Mouse (Mus musculus): Measurements from ENCODE around the gene Arl2bp. TPM values are rescaled to one million over a fixed set of nuclear protein-coding genes. Genes with fewer than 3 reads are reported as not detected.

Arl2bp gene
- polyA plus RNA-seq, 1 experiment, result 50.7 TPM

DNA sequence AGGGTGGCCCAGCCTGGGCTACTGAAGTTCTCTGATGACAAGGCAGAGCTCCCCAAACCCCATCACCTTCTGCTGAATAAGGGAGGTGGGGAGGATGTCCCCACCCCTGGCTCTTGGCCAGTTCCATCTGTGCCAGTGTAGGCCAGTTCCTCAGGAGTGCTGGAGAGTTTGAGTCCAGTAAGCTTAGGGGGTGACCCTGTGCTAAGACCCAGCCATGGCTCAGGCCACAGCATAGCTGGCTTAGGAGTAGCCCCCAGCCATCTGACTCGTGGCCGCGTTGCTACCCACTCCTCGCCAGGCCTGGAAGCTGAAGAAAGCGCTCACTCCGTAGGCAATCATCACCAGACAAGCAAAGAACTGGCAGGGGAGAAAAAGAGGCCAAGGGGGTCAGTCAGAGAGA, 9.5 kb downstream of the Arl2bp start:
- 85% methylated on average over 6 of the region's 6 CpGs for WGBS
- H3K36me3 ChIP-seq (ENCODE audit: control insufficient read depth, insufficient read depth, low read length), result peaks cover 28% of the 10 kb centered on the region
- H3K27ac ChIP-seq (ENCODE audit: insufficient read depth, low read depth, low read length), result no peak overlapping the region
- H3K4me1 ChIP-seq (ENCODE audit: control insufficient read depth, insufficient read depth, insufficient read length, low read length), result peaks cover 5% of the 10 kb centered on the region; the same call in 1 of the 2 replicates
- H3K27me3 ChIP-seq (ENCODE audit: control insufficient read depth, insufficient read depth, low read length), result no peaks in the 10 kb centered on the region
- TF ChIP-seq POLR2A (IDR thresholded peaks at IDR 0.05; ENCODE audit: low read depth, low read length), result no peak
- no peak for TF ChIP-seq CTCF (IDR thresholded peaks at IDR 0.05; ENCODE audit: extremely low read depth, insufficient read length, insufficient replicate concordance, low read depth, low read length)
- H3K4me3 ChIP-seq (ENCODE audit: low read depth, low read length), result no peak overlapping the region

DNA sequence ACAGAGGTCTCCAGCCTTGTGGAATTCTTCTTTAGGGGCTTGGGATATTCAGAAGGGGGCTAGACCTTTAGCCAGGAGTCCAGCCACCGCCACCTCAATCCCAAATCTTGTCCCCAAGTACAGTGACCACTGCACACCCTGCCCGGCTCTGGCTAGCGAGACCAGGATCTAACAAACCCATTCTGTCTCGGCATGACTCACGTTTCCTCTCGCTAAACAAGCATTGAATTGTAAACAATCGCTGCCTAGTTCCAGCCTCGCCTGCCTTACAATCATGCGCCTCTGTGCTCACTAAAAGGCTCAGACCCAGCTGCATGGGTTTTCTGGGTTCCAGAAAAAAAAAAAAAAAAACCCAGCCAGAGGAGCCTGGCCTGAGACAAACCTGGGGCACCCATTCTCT, 12.2 kb downstream of the Arl2bp start:
- WGBS, result 16% methylated on average over 9 of the region's 9 CpGs
- no peak overlapping the region for H3K4me3 ChIP-seq (ENCODE audit: low read depth, low read length)
- H3K4me1 ChIP-seq (ENCODE audit: control insufficient read depth, insufficient read depth, insufficient read length, low read length), result peaks cover 24% of the 10 kb centered on the region; the same call in 1 of the 2 replicates
- H3K36me3 ChIP-seq (ENCODE audit: control insufficient read depth, insufficient read depth, low read length), result peaks cover 5% of the 10 kb centered on the region
- H3K27ac ChIP-seq (ENCODE audit: insufficient read depth, low read depth, low read length), result peak overlapping the region; percentile 49
- H3K27me3 ChIP-seq (ENCODE audit: control insufficient read depth, insufficient read depth, low read length), result no peaks in the 10 kb centered on the region
- TF ChIP-seq CTCF (IDR thresholded peaks at IDR 0.05; ENCODE audit: extremely low read depth, insufficient read length, insufficient replicate concordance, low read depth, low read length) (no peak), POLR2A (IDR thresholded peaks at IDR 0.05; ENCODE audit: low read depth, low read length) (no peak)

DNA sequence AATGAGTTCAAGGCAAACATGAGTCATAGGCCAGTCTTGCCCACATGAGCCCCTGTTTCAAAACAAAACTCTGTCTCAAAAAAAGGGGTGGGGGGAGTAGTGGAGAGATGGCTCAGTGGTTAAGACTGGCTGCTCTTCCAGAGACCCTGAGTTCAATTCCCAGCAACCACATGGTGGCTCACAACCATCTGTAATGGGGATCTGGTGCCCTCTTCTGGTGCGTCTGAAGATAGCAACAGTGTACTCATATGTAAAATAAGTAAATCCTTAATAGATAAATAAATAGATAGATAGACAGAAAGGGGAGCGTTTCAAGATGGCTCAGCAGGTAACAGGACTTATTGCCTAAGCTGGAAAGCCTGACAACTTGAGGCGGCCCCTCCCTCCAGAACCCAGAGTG, 14.0 kb downstream of the Arl2bp start:
- H3K4me3 ChIP-seq (ENCODE audit: low read depth, low read length), result no peak overlapping the region
- peaks cover 38% of the 10 kb centered on the region for H3K4me1 ChIP-seq (ENCODE audit: control insufficient read depth, insufficient read depth, insufficient read length, low read length)
- no peaks in the 10 kb centered on the region for H3K27me3 ChIP-seq (ENCODE audit: control insufficient read depth, insufficient read depth, low read length)
- 95% methylated on average over 3 of the region's 3 CpGs for WGBS
- no peak overlapping the region for H3K27ac ChIP-seq (ENCODE audit: insufficient read depth, low read depth, low read length)
- TF ChIP-seq POLR2A (IDR thresholded peaks at IDR 0.05; ENCODE audit: low read depth, low read length) (no peak), CTCF (IDR thresholded peaks at IDR 0.05; ENCODE audit: extremely low read depth, insufficient read length, insufficient replicate concordance, low read depth, low read length) (peak; percentile 25; the same call in 1 of the 2 replicates)
- H3K36me3 ChIP-seq (ENCODE audit: control insufficient read depth, insufficient read depth, low read length), result peaks cover 3% of the 10 kb centered on the region; the same call in 1 of the 2 replicates

DNA sequence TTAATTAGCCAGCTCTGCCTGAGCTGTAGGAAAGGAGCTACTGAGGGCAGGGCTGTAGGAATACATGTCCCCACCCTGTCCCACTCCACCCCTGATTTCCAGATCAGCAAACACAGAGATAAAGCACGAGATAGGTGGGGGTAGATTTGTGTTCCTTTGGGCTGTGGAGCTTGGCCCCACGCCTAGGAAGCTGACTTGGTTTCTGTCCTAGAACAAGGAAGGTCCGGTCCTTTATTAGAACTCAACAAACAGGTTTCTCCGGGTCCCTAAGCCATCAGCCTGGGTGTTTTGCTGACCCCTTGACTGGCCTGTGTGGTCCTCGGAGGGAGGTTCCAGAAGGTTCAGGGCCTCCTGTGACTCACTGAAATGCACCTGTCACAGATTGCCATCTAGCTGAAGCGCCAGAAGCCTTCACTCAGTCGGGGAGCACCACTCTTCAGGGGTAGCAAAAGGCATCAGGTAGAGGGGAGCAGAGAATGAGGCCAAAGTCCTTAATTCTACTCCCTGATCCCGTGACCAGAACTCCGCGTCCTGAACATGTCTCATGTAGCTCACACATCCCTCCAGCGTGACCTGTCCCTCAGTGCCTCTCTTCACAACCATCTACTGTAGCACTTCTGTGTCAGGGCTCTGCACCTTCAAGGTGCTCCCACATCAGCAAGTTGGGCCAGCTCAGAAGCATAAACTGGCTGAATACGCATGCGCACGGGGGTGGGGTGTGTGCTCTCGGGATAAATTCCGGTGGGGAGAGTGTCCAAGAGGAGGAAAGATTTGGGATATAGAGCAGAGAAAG, 16.5 kb downstream of the Arl2bp start:
- Histone ChIP-seq H3K4me3 (ENCODE audit: low read depth, low read length) (peak overlapping the region; percentile 40), H3K36me3 (ENCODE audit: control insufficient read depth, insufficient read depth, low read length) (no peaks in the 10 kb centered on the region), H3K27ac (ENCODE audit: insufficient read depth, low read depth, low read length) (peak overlapping the region; percentile 97), H3K27me3 (ENCODE audit: control insufficient read depth, insufficient read depth, low read length) (no peaks in the 10 kb centered on the region), H3K4me1 (ENCODE audit: control insufficient read depth, insufficient read depth, insufficient read length, low read length) (peaks cover 50% of the 10 kb centered on the region)
- WGBS, result 30% methylated on average over 16 of the region's 16 CpGs
- TF ChIP-seq POLR2A (IDR thresholded peaks at IDR 0.05; ENCODE audit: low read depth, low read length) (no peak), CTCF (IDR thresholded peaks at IDR 0.05; ENCODE audit: extremely low read depth, insufficient read length, insufficient replicate concordance, low read depth, low read length) (no peak)

DNA sequence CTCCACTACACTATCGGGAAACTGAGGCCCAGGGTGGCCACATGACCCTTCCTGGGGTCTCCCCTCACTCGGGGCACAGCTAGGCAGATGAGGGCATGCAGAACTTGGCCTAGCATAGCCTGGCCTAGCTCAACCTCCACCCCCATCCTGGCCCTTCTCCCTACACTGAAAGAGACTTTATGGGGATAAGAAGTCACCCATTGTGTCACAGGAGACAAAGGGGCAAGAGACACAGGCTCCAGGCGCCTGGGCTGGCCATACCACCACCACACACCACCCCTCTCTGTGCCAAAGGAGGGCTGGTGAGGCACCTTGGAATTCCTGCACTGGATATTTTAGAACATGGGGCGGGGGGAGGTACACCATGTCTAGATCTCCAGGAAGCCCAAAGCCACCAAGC, 17.9 kb downstream of the Arl2bp start:
- H3K4me1 ChIP-seq (ENCODE audit: control insufficient read depth, insufficient read depth, insufficient read length, low read length), result peaks cover 44% of the 10 kb centered on the region
- no peak overlapping the region for H3K4me3 ChIP-seq (ENCODE audit: low read depth, low read length)
- WGBS, result 82% methylated on average over 4 of the region's 4 CpGs
- H3K27me3 ChIP-seq (ENCODE audit: control insufficient read depth, insufficient read depth, low read length), result no peaks in the 10 kb centered on the region
- TF ChIP-seq POLR2A (IDR thresholded peaks at IDR 0.05; ENCODE audit: low read depth, low read length) (no peak), CTCF (IDR thresholded peaks at IDR 0.05; ENCODE audit: extremely low read depth, insufficient read length, insufficient replicate concordance, low read depth, low read length) (no peak)
- H3K27ac ChIP-seq (ENCODE audit: insufficient read depth, low read depth, low read length), result peak overlapping the region; percentile 97
- H3K36me3 ChIP-seq (ENCODE audit: control insufficient read depth, insufficient read depth, low read length), result no peaks in the 10 kb centered on the region

DNA sequence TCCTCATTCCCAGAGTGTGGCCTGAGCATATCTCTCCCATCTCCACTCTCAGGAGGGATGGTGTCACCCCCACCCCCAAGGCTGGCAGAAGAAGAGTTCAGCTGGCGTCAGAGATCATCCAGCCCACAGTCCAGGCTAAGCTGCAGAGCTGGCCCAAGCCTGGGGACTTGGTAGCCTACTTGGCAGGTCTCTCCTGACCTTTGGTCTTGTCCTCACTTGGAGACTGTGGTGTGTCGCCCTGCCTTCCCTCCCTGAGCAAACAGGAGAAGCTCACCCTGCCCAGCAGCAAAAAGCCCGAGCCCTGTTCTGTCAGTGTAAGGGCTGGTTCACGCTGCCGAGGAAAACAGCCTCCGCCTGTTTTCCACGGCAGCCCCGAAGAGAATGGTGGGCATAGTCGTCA, 19.6 kb downstream of the Arl2bp start:
- 22% methylated on average over 9 of the region's 9 CpGs for WGBS
- no peaks in the 10 kb centered on the region for H3K27me3 ChIP-seq (ENCODE audit: control insufficient read depth, insufficient read depth, low read length)
- peak overlapping the region; percentile 88 for H3K27ac ChIP-seq (ENCODE audit: insufficient read depth, low read depth, low read length)
- H3K36me3 ChIP-seq (ENCODE audit: control insufficient read depth, insufficient read depth, low read length), result no peaks in the 10 kb centered on the region
- H3K4me3 ChIP-seq (ENCODE audit: low read depth, low read length), result 0 out of 2 replicates have a peak overlapping the region, but pooled peaks have one; percentile 24
- peaks cover 44% of the 10 kb centered on the region for H3K4me1 ChIP-seq (ENCODE audit: control insufficient read depth, insufficient read depth, insufficient read length, low read length)
- TF ChIP-seq CTCF (IDR thresholded peaks at IDR 0.05; ENCODE audit: extremely low read depth, insufficient read length, insufficient replicate concordance, low read depth, low read length) (no peak), POLR2A (IDR thresholded peaks at IDR 0.05; ENCODE audit: low read depth, low read length) (peak; percentile 27; the same call in 1 of the 2 replicates)

DNA sequence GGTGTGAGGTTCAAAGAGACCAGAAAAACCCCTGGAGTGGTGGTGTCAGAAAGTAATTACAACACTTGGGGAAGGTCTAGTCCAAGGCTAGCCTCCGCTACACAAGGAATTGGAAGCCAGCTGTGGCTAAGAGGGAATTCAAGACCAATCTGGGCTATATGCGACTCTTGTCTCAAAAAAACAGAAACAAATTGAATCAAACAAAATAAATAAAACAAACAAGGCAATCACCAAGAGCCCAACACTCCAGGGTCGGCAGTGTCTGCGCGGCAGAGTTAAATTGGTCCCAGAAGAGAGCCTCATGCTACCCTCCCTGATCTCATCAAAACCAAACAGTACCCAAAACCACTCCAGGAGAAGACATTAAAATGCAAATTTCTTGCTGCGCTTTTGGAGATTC, 28.3 kb downstream of the Arl2bp start:
- no peaks in the 10 kb centered on the region for H3K27me3 ChIP-seq (ENCODE audit: control insufficient read depth, insufficient read depth, low read length)
- no peak overlapping the region for H3K4me3 ChIP-seq (ENCODE audit: low read depth, low read length)
- TF ChIP-seq CTCF (IDR thresholded peaks at IDR 0.05; ENCODE audit: extremely low read depth, insufficient read length, insufficient replicate concordance, low read depth, low read length), result no peak
- TF ChIP-seq POLR2A (IDR thresholded peaks at IDR 0.05; ENCODE audit: low read depth, low read length), result no peak
- H3K4me1 ChIP-seq (ENCODE audit: control insufficient read depth, insufficient read depth, insufficient read length, low read length), result peaks cover 11% of the 10 kb centered on the region
- no peaks in the 10 kb centered on the region for H3K36me3 ChIP-seq (ENCODE audit: control insufficient read depth, insufficient read depth, low read length)
- 63% methylated on average over 6 of the region's 6 CpGs for WGBS
- no peak overlapping the region for H3K27ac ChIP-seq (ENCODE audit: insufficient read depth, low read depth, low read length)
